Mouse (Mus musculus) forebrain, embryonic 11.5 days (tissue): ENCODE measurements around the gene Nudt1. TPM values are rescaled to one million over a fixed set of nuclear protein-coding genes. Genes with fewer than 3 reads are reported as not detected.
"Not testable (repeated sequence)": the region's sequence is repeated elsewhere in the genome, so short reads cannot be mapped to it uniquely, and the experiment has no call there.

Experiments used
- ATAC-seq: fragments of 200-750 bp; cut with Nextera tagmentation; replicated peaks from 2 replicates; pipeline ENCODE4 v1.8.0; 2017; ENCODE audit warnings: moderate TSS enrichment; ENCODE audit not compliant: low FRiP score
- DNase-seq: peaks from one replicate; pipeline ENCODE4 v3.0.0-alpha.2; 2017; ENCODE audit warnings: low spot score
- H3K27ac ChIP-seq: fragments of 300-500 bp; sonication (generic); 2 replicates; pipeline ENCODE4 v1.5.1; 2014; ENCODE audit warnings: low read depth, low read length
- H3K27me3 ChIP-seq: fragments of 300-500 bp; sonication (generic); 2 replicates; pipeline ENCODE4 v1.6.1; 2014; ENCODE audit warnings: mild to moderate bottlenecking, low read length, mixed read lengths; ENCODE audit not compliant: control insufficient read depth, insufficient read depth
- H3K36me3 ChIP-seq: fragments of 300-500 bp; sonication (generic); 2 replicates; pipeline ENCODE4 v1.6.1; 2014; ENCODE audit warnings: mild to moderate bottlenecking, low read length, moderate library complexity, mixed read lengths; ENCODE audit not compliant: control insufficient read depth, insufficient read depth
- H3K4me1 ChIP-seq: fragments of 300-500 bp; sonication (generic); replicated peaks from 2 replicates; pipeline ENCODE4 v1.6.1; 2014; ENCODE audit warnings: low read length, mixed read lengths; ENCODE audit not compliant: control insufficient read depth, insufficient read depth
- H3K4me2 ChIP-seq: fragments of 300-500 bp; sonication (generic); 2 replicates; pipeline ENCODE4 v1.6.1; 2014; ENCODE audit warnings: low read depth, mild to moderate bottlenecking, low read length, moderate library complexity, mixed read lengths; ENCODE audit not compliant: severe bottlenecking
- H3K4me3 ChIP-seq: fragments of 300-500 bp; sonication (generic); 2 replicates; pipeline ENCODE4 v1.5.1; 2014; ENCODE audit warnings: low read depth, low read length
- H3K9ac ChIP-seq: fragments of 300-500 bp; sonication (generic); 2 replicates; pipeline ENCODE4 v1.6.1; 2014; ENCODE audit warnings: low read length
- H3K9me3 ChIP-seq: fragments of 300-500 bp; sonication (generic); 2 replicates; pipeline ENCODE4 v1.6.1; 2016; ENCODE audit warnings: low read length, mixed read lengths; ENCODE audit not compliant: control insufficient read depth
- WGBS: fragments of 180-500 bp; shearing (Covaris S2); extraction: QIAGEN DNeasy Blood & Tissue Kit; methylation state at CpG from one replicate; pipeline ENCODE4 v1.1.7; 2014; 5-methylcytosine and 5-hydroxymethylcytosine counted together
- polyA plus RNA-seq: library from polyadenylated mRNA; unstranded; fragments of >200 nt; fragmentation: Nextera tagmentation; extraction: Ambion mirVana; gene quantifications from 2 replicates; pipeline ENCODE4 v1.2.1, GENCODE M21; 2014

Nudt1 gene
- polyA plus RNA-seq, 1 experiment from 2014 or later, result 42.2 TPM

- Histone ChIP-seq H3K4me3 (no peak overlapping the region), H3K4me1 (no peaks in the 10 kb centered on the region), H3K9me3 (no peaks in the 10 kb centered on the region), H3K27ac (no peak overlapping the region), H3K27me3 (no peaks in the 10 kb centered on the region), H3K36me3 (peaks cover 3% of the 10 kb centered on the region; the same call in 1 of the 2 replicates), H3K9ac (no peak overlapping the region), H3K4me2 (no peak overlapping the region)
- WGBS, result 92% methylated on average over 8 of the region's 8 CpGs
- DNase-seq (no peak), ATAC-seq (no peak)
Measured at GRCm38 (mm10) chr5:140350731-140351497, 29.5 kb downstream of the Nudt1 start.

GRCm38 (mm10) chr5:140352352-140352751, 30.9 kb downstream of the Nudt1 start:
- DNase-seq (no peak), ATAC-seq (no peak)
- WGBS, result 93% methylated on average over 6 of the region's 6 CpGs
- H3K4me1 ChIP-seq, result no peaks in the 10 kb centered on the region
- no peaks in the 10 kb centered on the region for H3K9me3 ChIP-seq
- no peak overlapping the region for H3K4me2 ChIP-seq
- peaks cover 3% of the 10 kb centered on the region; the same call in 1 of the 2 replicates for H3K36me3 ChIP-seq
- no peaks in the 10 kb centered on the region for H3K27me3 ChIP-seq
- H3K4me3 ChIP-seq, result no peak overlapping the region
- no peak overlapping the region for H3K9ac ChIP-seq
- no peak overlapping the region for H3K27ac ChIP-seq

GRCm38 (mm10) chr5:140355934-140356333, 34.5 kb downstream of the Nudt1 start:
- Histone ChIP-seq H3K27me3 (no peaks in the 10 kb centered on the region), H3K9me3 (no peaks in the 10 kb centered on the region), H3K4me3 (no peak overlapping the region), H3K9ac (no peak overlapping the region), H3K4me2 (no peak overlapping the region), H3K36me3 (peaks cover 6% of the 10 kb centered on the region; the same call in 1 of the 2 replicates), H3K4me1 (no peaks in the 10 kb centered on the region), H3K27ac (no peak overlapping the region)
- ATAC-seq, result no peak
- no peak for DNase-seq
- WGBS, result 90% methylated on average over 11 of the region's 11 CpGs

- H3K27ac ChIP-seq, result no peak overlapping the region
- H3K9ac ChIP-seq, result no peak overlapping the region
- peaks cover 6% of the 10 kb centered on the region; the same call in 1 of the 2 replicates for H3K36me3 ChIP-seq
- H3K4me2 ChIP-seq, result no peak overlapping the region
- WGBS, result 91% methylated on average over 3 of the region's 3 CpGs
- H3K4me1 ChIP-seq, result no peaks in the 10 kb centered on the region
- H3K27me3 ChIP-seq, result no peaks in the 10 kb centered on the region
- DNase-seq, result no peak
- no peak for ATAC-seq
- H3K4me3 ChIP-seq, result no peak overlapping the region
- no peaks in the 10 kb centered on the region for H3K9me3 ChIP-seq
Measured at GRCm38 (mm10) chr5:140357466-140357865, 36.0 kb downstream of the Nudt1 start.

- Histone ChIP-seq H3K4me3 (no peak overlapping the region), H3K4me1 (no peaks in the 10 kb centered on the region), H3K4me2 (no peak overlapping the region), H3K36me3 (peaks cover 3% of the 10 kb centered on the region; the same call in 1 of the 2 replicates), H3K9me3 (no peaks in the 10 kb centered on the region), H3K27me3 (no peaks in the 10 kb centered on the region), H3K27ac (no peak overlapping the region), H3K9ac (no peak overlapping the region)
- no peak for DNase-seq
- 70% methylated on average over 14 of the region's 14 CpGs for WGBS
- no peak for ATAC-seq
Measured at GRCm38 (mm10) chr5:140359930-140360674, 38.6 kb downstream of the Nudt1 start.

GRCm38 (mm10) chr5:140364415-140364814, 43.0 kb downstream of the Nudt1 start:
- Histone ChIP-seq H3K4me1 (no peaks in the 10 kb centered on the region), H3K36me3 (no peaks in the 10 kb centered on the region), H3K4me3 (no peak overlapping the region), H3K4me2 (no peak overlapping the region), H3K27ac (no peak overlapping the region), H3K9me3 (no peaks in the 10 kb centered on the region), H3K9ac (no peak overlapping the region), H3K27me3 (no peaks in the 10 kb centered on the region)
- ATAC-seq (no peak), DNase-seq (no peak)
- 96% methylated on average over 5 of the region's 5 CpGs for WGBS

GRCm38 (mm10) chr5:140368126-140368525, 46.7 kb downstream of the Nudt1 start:
- not testable (repeated sequence) for ATAC-seq, H3K9me3 ChIP-seq, H3K36me3 ChIP-seq, H3K9ac ChIP-seq, H3K27ac ChIP-seq, H3K4me2 ChIP-seq, H3K4me3 ChIP-seq, DNase-seq, H3K27me3 ChIP-seq, H3K4me1 ChIP-seq
- 82% methylated on average over 2 of the region's 2 CpGs for WGBS

- Histone ChIP-seq H3K4me1 (no peaks in the 10 kb centered on the region), H3K9ac (no peak overlapping the region), H3K4me3 (no peak overlapping the region), H3K27ac (no peak overlapping the region), H3K4me2 (no peak overlapping the region), H3K9me3 (no peaks in the 10 kb centered on the region), H3K36me3 (no peaks in the 10 kb centered on the region), H3K27me3 (no peaks in the 10 kb centered on the region)
- DNase-seq (no peak), ATAC-seq (no peak)
- WGBS, result 89% methylated on average over 4 of the region's 4 CpGs
Measured at GRCm38 (mm10) chr5:140368926-140369325, 47.5 kb downstream of the Nudt1 start.
